Mouse (Mus musculus): ENCODE measurements around the gene Slc25a26.

DNA sequence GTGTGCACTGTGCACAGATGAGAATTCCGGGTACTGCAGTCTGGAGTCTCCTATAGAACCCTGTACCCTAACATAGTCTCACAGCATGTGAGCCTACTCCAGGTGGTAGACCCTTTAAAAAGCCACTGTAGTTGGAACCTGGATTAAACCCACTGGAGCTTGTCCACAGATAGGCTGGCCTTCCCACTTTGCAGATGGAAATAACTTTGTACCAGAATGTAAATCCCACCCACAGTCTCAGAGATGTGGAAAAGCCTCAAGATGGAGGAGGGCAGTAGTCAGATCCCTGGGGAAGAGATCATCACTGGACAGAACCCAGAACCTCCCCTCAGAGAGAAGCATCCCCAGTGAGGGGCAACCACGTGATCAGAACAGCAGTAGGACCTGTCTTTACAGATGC lies 143.9 kb downstream of the Slc25a26 start:
- TF ChIP-seq CTCF (IDR thresholded peaks at IDR 0.05; ENCODE audit: control insufficient read depth, insufficient read depth, insufficient replicate concordance, low read depth, low read length) (no peak), POLR2A (IDR thresholded peaks at IDR 0.05; ENCODE audit: control insufficient read depth, low read depth, low read length) (no peak)

Data from testis, adult 2 months (tissue).